Mouse (Mus musculus): Measurements from ENCODE around the gene Klk1b1. TPM values are rescaled to one million over a fixed set of nuclear protein-coding genes. Genes with fewer than 3 reads are reported as not detected.
"Not testable (repeated sequence)": the region's sequence is repeated elsewhere in the genome, so short reads cannot be mapped to it uniquely, and the experiment has no call there.

The Klk1b1 gene
- total RNA-seq, 4 experiments from 2014 or later: not detected

DNA sequence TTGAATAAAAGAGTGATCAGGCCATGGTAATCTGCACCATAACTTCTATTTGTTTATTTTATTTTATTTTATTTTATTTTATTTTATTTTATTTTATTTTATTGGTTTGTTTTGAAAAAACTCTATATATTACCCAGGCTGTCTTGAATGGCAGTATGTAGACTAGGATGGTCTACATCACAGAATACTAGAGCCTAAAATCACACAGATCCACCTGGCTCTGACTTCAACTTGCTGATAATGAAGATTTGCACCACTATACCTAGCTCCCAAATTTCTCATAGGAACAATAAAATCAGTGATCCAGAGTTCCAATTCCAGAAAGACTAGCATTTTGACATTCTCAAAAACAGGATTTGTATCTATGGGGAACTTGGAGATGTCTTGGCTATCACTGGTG is 45.3 kb downstream of the Klk1b1 start, which contains the start of gene Klk1b26:
Klk1b26 (plus strand) TSS at position 301 of the 400 bp plus-strand sequence.
- DNase-seq: not testable (repeated sequence)

DNA sequence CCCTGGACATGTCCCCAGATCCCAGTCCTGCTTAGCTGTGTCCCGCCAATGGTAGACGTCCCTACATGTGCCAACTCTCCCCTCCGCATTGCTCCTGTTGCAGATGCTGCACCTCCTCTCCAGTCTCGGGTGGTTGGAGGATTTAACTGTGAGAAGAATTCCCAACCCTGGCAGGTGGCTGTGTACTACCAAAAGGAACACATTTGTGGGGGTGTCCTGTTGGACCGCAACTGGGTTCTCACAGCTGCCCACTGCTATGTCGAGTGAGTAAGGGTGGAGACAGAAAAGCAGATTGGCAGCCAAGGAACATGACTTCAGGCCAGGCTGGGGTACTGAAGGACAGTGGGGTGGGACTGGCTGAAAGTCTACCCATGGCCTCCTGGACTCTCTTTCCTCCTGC is 48.1 kb downstream of the Klk1b1 start:
- not testable (repeated sequence) for DNase-seq

DNA sequence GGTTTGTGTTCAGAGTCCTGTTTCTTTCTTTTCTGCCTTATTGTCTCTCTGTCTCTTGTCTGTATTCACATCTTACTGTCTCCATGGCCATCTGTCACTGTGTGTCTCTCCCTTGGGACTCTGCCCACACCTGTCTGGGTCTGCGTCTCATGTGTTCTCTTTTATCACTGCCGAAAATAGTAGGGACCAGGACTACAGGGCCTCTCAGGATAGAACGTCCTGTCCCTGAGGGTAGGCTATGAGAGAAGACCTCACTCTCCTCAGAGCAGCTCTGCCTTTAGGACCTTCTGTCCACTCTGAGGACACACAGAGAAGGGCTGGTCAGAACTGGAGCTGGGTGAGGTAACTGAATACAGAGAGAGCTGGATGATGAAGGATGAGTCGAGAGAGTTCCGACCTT is 48.5 kb downstream of the Klk1b1 start:
- DNase-seq: no peak

Other genes starting within 250 kb of the Klk1b1 start
- gene Klk12, start 197.9 kb upstream of the Klk1b1 start, total RNA-seq (2022): not detected
- under 1 TPM in 1 of 4 experiments, not detected in 3; 0.32 TPM for gene Klk11, start 192.1 kb upstream of the Klk1b1 start, total RNA-seq (2022)
- gene Klk10, start 185.7 kb upstream of the Klk1b1 start, total RNA-seq (2022): under 1 TPM; 0.23 to 0.68 (median 0.52) TPM
- gene Klk9, start 174.9 kb upstream of the Klk1b1 start, total RNA-seq (2022): not detected
- 1 to 10 TPM; 1.8 to 3.7 (median 3.2) TPM for gene Klk8, start 169.2 kb upstream of the Klk1b1 start, total RNA-seq (2022)
- gene Klk7, start 155.5 kb upstream of the Klk1b1 start, total RNA-seq (2022): not detected
- not detected for gene Klk6, start 142.3 kb upstream of the Klk1b1 start, total RNA-seq (2022)
- not detected for gene Klk5, start 124.8 kb upstream of the Klk1b1 start, total RNA-seq (2022)
- gene Klk4, start 85.6 kb upstream of the Klk1b1 start, total RNA-seq (2022): not detected
- gene Klk15, start 33.0 kb upstream of the Klk1b1 start, total RNA-seq (2022): not detected
- not detected for gene Klk1b8, start 16.1 kb upstream of the Klk1b1 start, total RNA-seq (2022)
- gene Klk1b9, start 9.3 kb downstream of the Klk1b1 start, total RNA-seq (2022): under 1 TPM in 1 of 4 experiments, not detected in 3; 0.35 TPM
- not detected for gene Klk1b11, start 29.1 kb downstream of the Klk1b1 start, total RNA-seq (2022)
- not detected for gene Klk1b26, start 45.4 kb downstream of the Klk1b1 start, total RNA-seq (2022)
- not detected for gene Klk1b27, start 85.5 kb downstream of the Klk1b1 start, total RNA-seq (2022)
- 1 to 10 TPM in 1 of 4 experiments, not detected in 3; 1.1 TPM for gene Klk1b21, start 135.6 kb downstream of the Klk1b1 start, total RNA-seq (2022)
- not detected for gene Klk1b22, start 145.9 kb downstream of the Klk1b1 start, total RNA-seq (2022)
- gene Klk1b16, start 170.0 kb downstream of the Klk1b1 start, total RNA-seq (2022): not detected
- under 1 TPM in 2 of 4 experiments, not detected in 2; 0.29 to 0.91 TPM for gene Klk1b24, start 221.5 kb downstream of the Klk1b1 start, total RNA-seq (2022)
- not detected for gene Klk1b3, start 231.4 kb downstream of the Klk1b1 start, total RNA-seq (2022)
- gene Klk1b4, start 240.7 kb downstream of the Klk1b1 start, total RNA-seq (2022): not detected
- not detected for gene Klk1b5, start 249.2 kb downstream of the Klk1b1 start, total RNA-seq (2022)

Measured in adrenal gland, adult 8-10 months (tissue).